Mouse (Mus musculus): Measurements from ENCODE around the gene Tnpo3. TPM values are rescaled to one million over a fixed set of nuclear protein-coding genes. Genes with fewer than 3 reads are reported as not detected.

Tnpo3 gene
- polyA plus RNA-seq, 1 experiment: 9.7 TPM

DNA sequence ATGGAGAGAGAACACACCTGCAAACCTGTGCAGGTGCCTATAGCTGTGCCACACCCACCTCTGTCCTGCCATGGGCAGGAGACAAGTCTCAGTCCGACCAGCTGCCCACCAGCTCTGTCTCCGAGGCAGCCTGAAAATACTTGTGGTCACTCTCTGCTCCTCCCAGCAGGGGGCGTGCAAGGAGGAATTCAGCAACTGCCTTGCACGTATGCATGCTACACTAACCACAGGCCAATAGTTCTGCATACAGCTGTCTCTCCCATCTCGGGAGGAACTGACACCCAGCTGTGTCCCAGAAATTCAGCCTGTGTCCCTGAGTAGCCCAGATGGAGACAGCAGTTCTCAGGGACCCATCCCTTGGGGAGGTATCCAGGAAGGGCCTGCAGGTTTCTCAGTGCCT, 92.5 kb downstream of the Tnpo3 start:
- TF ChIP-seq FLI1 (IDR thresholded peaks at IDR 0.05; ENCODE audit: low read length): no peak
- no peak for TF ChIP-seq GATA1 (IDR thresholded peaks at IDR 0.05; ENCODE audit: borderline replicate concordance, low read length)
- Histone ChIP-seq H3K36me3 (replicated peaks; ENCODE audit: low read length) (peaks cover 2% of the 10 kb centered on the region), H3K9me3 (peaks cover 10% of the 10 kb centered on the region), H3K4me1 (peaks cover 16% of the 10 kb centered on the region), H3K4me3 (replicated peaks) (peak overlapping the region; percentile 11), H3K27me3 (replicated peaks) (peaks cover 62% of the 10 kb centered on the region)

DNA sequence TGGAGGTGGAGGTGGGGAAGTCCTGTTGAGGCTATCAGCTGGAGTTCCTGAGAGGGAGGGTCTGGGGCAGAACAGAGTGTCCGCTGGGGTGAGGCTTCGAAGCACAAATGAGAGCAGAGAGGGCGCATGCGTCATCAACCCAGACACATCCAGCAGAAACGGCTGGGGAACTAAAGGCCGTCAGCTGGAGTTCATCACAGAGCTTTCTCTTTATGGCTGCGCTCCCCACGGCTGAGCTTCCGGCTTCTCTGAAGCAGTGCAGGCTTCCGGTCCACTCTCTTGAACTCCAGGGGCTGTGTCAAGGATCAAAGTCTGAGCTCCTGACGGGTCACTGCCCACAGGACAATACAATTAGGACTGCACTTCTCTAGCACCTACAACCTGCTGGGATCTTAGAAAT, 96.4 kb downstream of the Tnpo3 start:
- no peaks in the 10 kb centered on the region for H3K36me3 ChIP-seq (replicated peaks; ENCODE audit: low read length)
- TF ChIP-seq FLI1 (IDR thresholded peaks at IDR 0.05; ENCODE audit: low read length) (no peak), GATA1 (IDR thresholded peaks at IDR 0.05; ENCODE audit: borderline replicate concordance, low read length) (no peak)
- peaks cover 66% of the 10 kb centered on the region for H3K27me3 ChIP-seq (replicated peaks)
- H3K9me3 ChIP-seq: 0 out of 2 replicates have a peak, but pooled peaks cover under 1% of the 10 kb centered on the region
- H3K4me1 ChIP-seq: peaks cover 21% of the 10 kb centered on the region
- H3K4me3 ChIP-seq (replicated peaks): peak overlapping the region; percentile 86

DNA sequence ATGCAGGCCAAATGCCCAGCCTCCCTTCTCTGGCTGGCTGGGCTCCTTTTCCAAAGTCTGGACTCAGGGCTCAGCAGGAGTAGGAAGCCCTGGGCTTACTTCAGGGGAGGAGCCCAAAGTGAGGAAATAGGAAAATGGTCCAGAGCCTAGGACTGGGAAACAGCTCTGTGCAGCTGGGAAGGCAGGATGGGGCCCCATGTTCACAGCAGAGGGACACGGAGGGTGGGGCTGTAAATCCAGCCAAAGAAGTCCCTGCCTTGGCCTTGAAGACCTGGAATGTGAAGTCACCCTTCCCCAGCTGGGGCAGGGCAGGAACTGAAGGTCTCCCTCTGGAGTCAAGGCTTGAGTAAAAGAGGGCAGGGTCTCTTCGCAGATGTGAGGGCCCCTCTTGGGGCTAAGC, 100.6 kb downstream of the Tnpo3 start:
- peaks cover 77% of the 10 kb centered on the region for H3K27me3 ChIP-seq (replicated peaks)
- H3K4me1 ChIP-seq: peaks cover 43% of the 10 kb centered on the region

DNA sequence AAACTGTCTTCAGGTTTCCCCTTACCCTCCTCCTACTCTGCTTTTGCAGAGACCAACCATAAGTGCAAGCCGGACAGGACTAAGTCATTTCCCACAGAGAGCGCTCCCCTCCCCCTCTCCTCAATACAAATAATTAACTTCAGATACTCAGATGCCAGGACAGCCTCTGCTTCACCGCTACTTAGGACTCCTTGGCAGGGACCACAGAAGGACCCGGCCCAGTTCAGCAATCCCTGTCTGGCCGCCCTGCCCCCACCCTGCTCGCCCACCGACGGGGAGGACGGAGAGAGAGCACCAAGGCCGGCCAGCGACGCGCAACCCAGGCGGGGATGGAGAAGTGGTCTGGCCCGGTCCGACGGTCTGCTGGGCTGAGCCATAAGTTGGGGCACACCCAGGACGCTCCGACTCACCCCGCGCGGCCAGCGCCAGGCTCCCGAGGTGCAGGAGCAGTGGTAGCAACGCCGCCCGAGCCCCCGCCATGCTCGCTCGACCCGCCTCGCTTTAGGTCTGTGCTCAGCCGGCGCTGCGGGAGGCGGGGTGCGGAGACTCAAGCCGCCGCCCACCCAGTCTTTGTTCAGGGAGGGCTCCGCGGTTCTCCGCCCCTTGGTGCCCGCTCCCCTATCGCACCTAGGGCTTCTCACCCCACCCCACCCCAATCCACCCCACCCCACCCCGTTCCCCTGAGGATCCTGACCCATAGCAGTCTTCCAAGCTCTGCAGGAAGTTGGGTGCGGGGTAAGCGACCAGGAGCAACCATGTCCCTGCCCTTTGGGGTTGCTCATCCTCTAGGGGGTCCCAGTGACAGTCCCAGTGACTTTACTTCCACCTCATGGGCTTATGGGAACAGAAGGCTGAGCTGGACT, 102.0 kb downstream of the Tnpo3 start, which contains the start of gene Kcp:
TSS of gene Kcp (minus strand) at position 506 of the 863 bp plus-strand sequence.
- H3K9me3 ChIP-seq: peaks cover 6% of the 10 kb centered on the region; the same call in 1 of the 2 replicates
- H3K4me3 ChIP-seq (replicated peaks): peak within 1 kb of the TSS; percentile 87
- no peak for TF ChIP-seq FLI1 (IDR thresholded peaks at IDR 0.05; ENCODE audit: low read length)
- H3K36me3 ChIP-seq (replicated peaks; ENCODE audit: low read length): no peaks in the 10 kb centered on the region
- peaks cover 84% of the 10 kb centered on the region for H3K27me3 ChIP-seq (replicated peaks)
- peaks cover 34% of the 10 kb centered on the region for H3K4me1 ChIP-seq

More for the DNA sequence above, 100.6 kb downstream of the Tnpo3 start:
- TF ChIP-seq GATA1 (IDR thresholded peaks at IDR 0.05; ENCODE audit: borderline replicate concordance, low read length) (no peak), FLI1 (IDR thresholded peaks at IDR 0.05; ENCODE audit: low read length) (no peak)
- H3K4me3 ChIP-seq (replicated peaks): no peak overlapping the region
- H3K9me3 ChIP-seq: peaks cover 6% of the 10 kb centered on the region; the same call in 1 of the 2 replicates
- no peaks in the 10 kb centered on the region for H3K36me3 ChIP-seq (replicated peaks; ENCODE audit: low read length)

- H3K4me3 ChIP-seq (replicated peaks): peak overlapping the region; percentile 60
- peaks cover 34% of the 10 kb centered on the region for H3K4me1 ChIP-seq
- H3K36me3 ChIP-seq (replicated peaks; ENCODE audit: low read length): no peaks in the 10 kb centered on the region
- no peak for TF ChIP-seq GATA1 (IDR thresholded peaks at IDR 0.05; ENCODE audit: borderline replicate concordance, low read length)
- no peak for TF ChIP-seq FLI1 (IDR thresholded peaks at IDR 0.05; ENCODE audit: low read length)
- peaks cover 88% of the 10 kb centered on the region for H3K27me3 ChIP-seq (replicated peaks)
- H3K9me3 ChIP-seq: peaks cover 6% of the 10 kb centered on the region; the same call in 1 of the 2 replicates
Observed at GRCm38 (mm10) chr6:29506834-29507233, 102.9 kb downstream of the Tnpo3 start.

GRCm38 (mm10) chr6:29505493-29505892, 104.2 kb downstream of the Tnpo3 start:
- Histone ChIP-seq H3K36me3 (replicated peaks; ENCODE audit: low read length) (no peaks in the 10 kb centered on the region), H3K9me3 (peaks cover 6% of the 10 kb centered on the region; the same call in 1 of the 2 replicates), H3K4me3 (replicated peaks) (no peak overlapping the region), H3K4me1 (peaks cover 41% of the 10 kb centered on the region), H3K27me3 (replicated peaks) (peaks cover 92% of the 10 kb centered on the region)
- no peak for TF ChIP-seq GATA1 (IDR thresholded peaks at IDR 0.05; ENCODE audit: borderline replicate concordance, low read length)
- no peak for TF ChIP-seq FLI1 (IDR thresholded peaks at IDR 0.05; ENCODE audit: low read length)

GRCm38 (mm10) chr6:29501599-29501998, 108.1 kb downstream of the Tnpo3 start:
- H3K4me3 ChIP-seq (replicated peaks): no peak overlapping the region
- peaks cover 28% of the 10 kb centered on the region for H3K4me1 ChIP-seq
- H3K36me3 ChIP-seq (replicated peaks; ENCODE audit: low read length): no peaks in the 10 kb centered on the region
- no peak for TF ChIP-seq GATA1 (IDR thresholded peaks at IDR 0.05; ENCODE audit: borderline replicate concordance, low read length)
- no peak for TF ChIP-seq FLI1 (IDR thresholded peaks at IDR 0.05; ENCODE audit: low read length)
- H3K9me3 ChIP-seq: peaks cover 12% of the 10 kb centered on the region
- peaks cover 82% of the 10 kb centered on the region for H3K27me3 ChIP-seq (replicated peaks)

GRCm38 (mm10) chr6:29500810-29501209, 108.9 kb downstream of the Tnpo3 start:
- Histone ChIP-seq H3K4me3 (replicated peaks) (no peak overlapping the region), H3K36me3 (replicated peaks; ENCODE audit: low read length) (no peaks in the 10 kb centered on the region), H3K9me3 (peaks cover 12% of the 10 kb centered on the region), H3K4me1 (peaks cover 27% of the 10 kb centered on the region), H3K27me3 (replicated peaks) (peaks cover 82% of the 10 kb centered on the region)
- TF ChIP-seq FLI1 (IDR thresholded peaks at IDR 0.05; ENCODE audit: low read length) (no peak), GATA1 (IDR thresholded peaks at IDR 0.05; ENCODE audit: borderline replicate concordance, low read length) (no peak)

- Histone ChIP-seq H3K36me3 (replicated peaks; ENCODE audit: low read length) (no peaks in the 10 kb centered on the region), H3K27me3 (replicated peaks) (peaks cover 80% of the 10 kb centered on the region), H3K4me3 (replicated peaks) (no peak overlapping the region), H3K4me1 (peaks cover 26% of the 10 kb centered on the region), H3K9me3 (peaks cover 12% of the 10 kb centered on the region)
- TF ChIP-seq FLI1 (IDR thresholded peaks at IDR 0.05; ENCODE audit: low read length) (no peak), GATA1 (IDR thresholded peaks at IDR 0.05; ENCODE audit: borderline replicate concordance, low read length) (no peak)
Observed at GRCm38 (mm10) chr6:29500177-29500576, 109.5 kb downstream of the Tnpo3 start.

DNA sequence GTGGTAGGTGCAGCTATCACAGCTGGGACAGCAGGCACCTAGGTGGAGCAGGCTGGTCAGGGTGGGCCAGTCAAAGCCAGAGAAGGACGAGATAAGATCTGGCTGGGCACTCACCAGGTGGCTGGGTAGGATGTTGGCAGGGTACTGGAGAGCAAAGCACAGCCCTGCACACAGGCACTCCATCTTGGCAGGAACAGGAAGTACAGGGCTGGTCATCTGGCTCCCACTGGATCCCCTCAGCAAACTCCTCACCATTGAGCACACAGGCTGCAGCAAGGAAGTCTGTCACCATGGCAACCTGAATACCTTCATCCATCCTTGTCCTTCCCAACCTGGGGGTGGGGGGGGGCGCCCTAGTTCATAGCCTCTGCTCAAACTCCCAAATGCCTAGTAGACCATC, 111.9 kb downstream of the Tnpo3 start:
- TF ChIP-seq FLI1 (IDR thresholded peaks at IDR 0.05; ENCODE audit: low read length): no peak
- no peak for TF ChIP-seq GATA1 (IDR thresholded peaks at IDR 0.05; ENCODE audit: borderline replicate concordance, low read length)
- Histone ChIP-seq H3K27me3 (replicated peaks) (peaks cover 80% of the 10 kb centered on the region), H3K9me3 (peaks cover 9% of the 10 kb centered on the region; the same call in 1 of the 2 replicates), H3K4me3 (replicated peaks) (no peak overlapping the region), H3K4me1 (peaks cover 26% of the 10 kb centered on the region), H3K36me3 (replicated peaks; ENCODE audit: low read length) (no peaks in the 10 kb centered on the region)

Measured in megakaryocyte, embryonic 14.5 days (primary cell).